Mouse (Mus musculus): Measurements from ENCODE around the gene Tapbp.

- TF ChIP-seq CTCF (IDR thresholded peaks at IDR 0.05; ENCODE audit: control insufficient read depth, insufficient read depth, insufficient read length) (no peak), USF1 (IDR thresholded peaks at IDR 0.05; ENCODE audit: low read depth) (no peak), MYOG (IDR thresholded peaks at IDR 0.05; ENCODE audit: control insufficient read depth, extremely low read depth, insufficient read length) (no peak), MYOD1 (IDR thresholded peaks at IDR 0.05; ENCODE audit: control insufficient read depth, insufficient read length, low read depth) (no peak), MAX (IDR thresholded peaks at IDR 0.05) (no peak)
Measured at GRCm38 (mm10) chr17:33913264-33913663, 2.4 kb upstream of the Tapbp start.
